Mouse (Mus musculus) gastrocnemius, postnatal 4 days (tissue): Measurements from ENCODE around the gene Nfkb1. TPM values are rescaled to one million over a fixed set of nuclear protein-coding genes. Genes with fewer than 3 reads are reported as not detected.

Experiments used
- DNase-seq, 2 experiments: peaks; one replicate each; pipeline ENCODE4 v3.0.0; 2021 to 2022; ENCODE audit warnings: low spot score in 2 of 2, mixed read lengths in 2 of 2
- total RNA-seq, 2 experiments: library from RNA; stranded (reverse); gene quantifications; 2 replicates each; pipeline ENCODE4 v1.2.3; 2021

Nfkb1 gene
- total RNA-seq, 2 experiments from 2014 or later: 36.1 to 37.0 TPM

GRCm38 (mm10) chr3:135556052-135556587, 135.2 kb downstream of the Nfkb1 start:
- no peak for DNase-seq

GRCm38 (mm10) chr3:135555192-135555591, 136.2 kb downstream of the Nfkb1 start:
- DNase-seq: no peak

GRCm38 (mm10) chr3:135552874-135553273, 138.5 kb downstream of the Nfkb1 start:
- no peak for DNase-seq

GRCm38 (mm10) chr3:135547298-135547697, 144.0 kb downstream of the Nfkb1 start:
- DNase-seq: no peak

- no peak for DNase-seq
Measured at GRCm38 (mm10) chr3:135546212-135546923, 145.0 kb downstream of the Nfkb1 start.

Other genes with a start within 250 kb of the Nfkb1 start
- 10 to 100 TPM; 10.9 to 12.7 TPM for gene Manba, start 205.9 kb downstream of the Nfkb1 start, total RNA-seq
- 1 to 10 TPM; 1.8 to 2.3 TPM for gene Slc39a8, start 133.7 kb upstream of the Nfkb1 start, total RNA-seq